Mouse (Mus musculus) olfactory bulb, adult 2 months (tissue): ENCODE measurements around the gene Col2a1.

Experiments
- CTCF ChIP-seq: fragments of 200-500 bp; IDR thresholded peaks from 2 replicates; pipeline ENCODE4 v1.5.1; 2012; ENCODE audit warnings: low read depth, mild to moderate bottlenecking, low read length, moderate library complexity; ENCODE audit not compliant: insufficient read depth
- POLR2A ChIP-seq: fragments of 200-500 bp; IDR thresholded peaks from 2 replicates; pipeline ENCODE4 v1.6.1; 2012; ENCODE audit warnings: mild to moderate bottlenecking, low read depth, low read length, moderate library complexity; ENCODE audit not compliant: insufficient read depth

GRCm38 (mm10) chr15:98005181-98005580 lies 686 bp upstream of the Col2a1 start:
- TF ChIP-seq POLR2A: no peak
- TF ChIP-seq CTCF: no peak
